Mouse (Mus musculus): ENCODE measurements around the gene Celf5. TPM values are rescaled to one million over a fixed set of nuclear protein-coding genes. Genes with fewer than 3 reads are reported as not detected.
"Not testable (repeated sequence)": the region's sequence is repeated elsewhere in the genome, so short reads cannot be mapped to it uniquely, and the experiment has no call there.

The Celf5 gene
- polyA plus RNA-seq, 1 experiment from 2014 or later = 5.6 TPM

DNA sequence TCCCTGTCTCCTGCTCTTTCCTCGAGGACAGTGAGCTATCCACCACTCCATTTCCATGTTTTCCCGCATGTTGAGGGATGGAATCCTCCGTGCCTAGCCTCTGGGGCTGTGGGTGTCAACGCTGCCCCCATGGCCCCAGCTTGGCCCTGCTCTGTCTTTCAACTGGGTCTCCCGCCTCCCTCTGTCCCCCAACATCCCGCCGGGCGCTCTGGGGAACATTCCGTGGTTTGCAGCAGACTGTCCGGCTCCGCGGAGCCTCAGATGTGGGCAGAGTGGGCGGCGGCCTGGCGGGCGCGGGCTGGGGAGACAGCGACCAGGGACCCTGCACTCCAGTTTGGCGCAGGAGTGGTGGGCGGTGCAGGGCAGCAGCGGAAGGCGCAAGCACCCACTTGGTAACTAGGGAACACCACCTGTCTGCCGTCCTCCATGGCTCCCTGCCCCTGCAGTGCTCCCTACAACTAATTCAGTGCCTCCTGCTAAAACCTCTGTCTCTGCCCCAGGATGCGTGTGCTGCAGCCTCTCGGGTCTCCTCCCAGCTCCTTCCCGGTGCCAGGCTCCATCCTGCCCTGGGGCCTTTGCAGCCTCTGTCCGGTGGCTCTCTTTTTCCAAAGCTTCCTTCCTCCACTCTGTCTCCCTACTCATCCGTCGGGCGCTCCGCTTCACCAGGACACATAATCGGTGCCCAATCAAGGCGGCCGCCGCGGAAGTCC, 30.1 kb downstream of the Celf5 start:
- Histone ChIP-seq H3K4me3 (peak overlapping the region; percentile 11), H3K4me1 (peaks cover 6% of the 10 kb centered on the region), H3K9me3 (no peaks in the 10 kb centered on the region), H3K27ac (no peak overlapping the region), H3K36me3 (replicated peaks) (no peaks in the 10 kb centered on the region), H3K27me3 (ENCODE audit: poor library complexity, severe bottlenecking) (peaks cover 73% of the 10 kb centered on the region)
- DNase-seq (ENCODE audit: extremely low spot score, low spot score) = no peak
- 10% methylated on average over 36 of the region's 36 CpGs for WGBS

DNA sequence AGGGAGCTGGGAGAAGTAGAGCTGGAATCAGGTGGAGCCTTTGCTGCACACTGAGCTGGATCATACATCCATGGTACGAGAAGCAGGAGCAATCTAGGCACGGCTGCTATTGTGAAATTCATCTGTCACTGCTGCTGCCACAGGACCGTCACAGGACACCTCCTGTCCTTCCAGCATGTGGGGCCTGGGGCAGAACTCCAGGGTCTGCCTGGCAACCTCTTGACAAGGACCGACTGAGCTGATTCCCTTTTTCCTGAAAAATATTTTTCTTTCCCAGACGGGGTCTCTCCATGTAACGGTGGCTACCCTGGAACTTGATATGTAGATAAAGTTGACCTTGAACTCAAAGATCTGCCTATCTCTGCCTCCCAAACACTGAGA, 31.2 kb downstream of the Celf5 start:
- Histone ChIP-seq H3K9me3 (no peaks in the 10 kb centered on the region), H3K4me1 (peaks cover 6% of the 10 kb centered on the region), H3K27ac (no peak overlapping the region), H3K4me3 (no peak overlapping the region), H3K27me3 (ENCODE audit: poor library complexity, severe bottlenecking) (peaks cover 62% of the 10 kb centered on the region), H3K36me3 (replicated peaks) (no peaks in the 10 kb centered on the region)
- WGBS = 74% methylated on average over 6 of the region's 6 CpGs
- no peak for DNase-seq (ENCODE audit: extremely low spot score, low spot score)

DNA sequence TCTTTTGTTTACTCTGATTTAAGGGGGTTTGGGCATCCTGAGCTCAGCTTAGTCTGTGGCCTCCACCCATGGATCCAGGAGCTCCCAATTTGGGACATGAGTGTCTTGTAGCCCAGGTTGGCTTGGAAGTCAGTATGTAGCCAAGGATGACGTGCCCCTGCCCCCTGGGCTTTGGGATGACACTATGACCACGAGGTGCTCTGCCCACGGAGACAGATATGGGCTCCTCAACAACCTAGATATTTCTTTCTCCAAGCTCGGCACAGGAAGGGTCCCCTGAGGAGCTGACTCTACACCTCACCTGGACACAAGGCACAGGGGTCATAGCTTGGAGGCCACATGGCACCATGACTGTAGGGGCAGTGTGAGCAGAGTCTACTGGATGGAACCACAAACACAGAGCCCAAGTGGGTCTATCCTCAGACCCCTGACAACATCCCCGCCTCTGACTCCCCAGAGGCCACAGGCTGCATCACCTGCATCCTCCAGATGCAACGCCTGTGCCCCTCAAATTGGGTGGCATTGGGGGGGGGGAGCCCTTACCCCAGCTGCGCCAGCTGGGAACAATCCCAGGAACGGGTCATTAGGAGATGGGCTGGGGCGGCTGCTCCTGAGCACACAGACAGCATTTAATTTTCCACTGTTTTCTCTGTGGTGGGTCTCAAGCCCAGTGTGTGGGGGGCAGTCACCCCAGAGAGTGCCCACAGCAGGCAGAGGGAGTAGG, 31.7 kb downstream of the Celf5 start:
- Histone ChIP-seq H3K9me3 (no peaks in the 10 kb centered on the region), H3K4me3 (no peak overlapping the region), H3K36me3 (replicated peaks) (no peaks in the 10 kb centered on the region), H3K27me3 (ENCODE audit: poor library complexity, severe bottlenecking) (peaks cover 57% of the 10 kb centered on the region), H3K4me1 (peaks cover 6% of the 10 kb centered on the region), H3K27ac (no peak overlapping the region)
- 71% methylated on average over 9 of the region's 9 CpGs for WGBS
- no peak for DNase-seq (ENCODE audit: extremely low spot score, low spot score)

DNA sequence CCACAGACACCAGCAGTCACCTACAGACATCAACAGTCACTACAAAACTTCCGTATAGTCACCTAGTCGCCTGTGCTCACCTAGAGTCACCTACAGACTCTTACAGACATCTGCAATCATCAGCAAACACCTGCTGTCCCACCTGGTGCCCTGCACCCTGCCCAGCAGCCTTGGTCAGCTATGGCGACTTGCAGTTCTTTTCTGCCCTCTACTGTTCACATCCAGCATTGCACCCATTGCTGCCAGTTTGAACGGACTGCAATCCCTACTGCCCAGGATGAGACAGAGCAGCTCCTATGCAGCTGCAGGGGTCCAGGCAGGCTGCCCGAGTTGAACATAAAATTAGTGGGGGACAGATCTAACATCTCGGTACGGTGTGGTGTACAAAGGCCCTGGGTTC, 32.4 kb downstream of the Celf5 start:
- Histone ChIP-seq H3K27me3 (ENCODE audit: poor library complexity, severe bottlenecking) (peaks cover 50% of the 10 kb centered on the region), H3K36me3 (replicated peaks) (no peaks in the 10 kb centered on the region), H3K9me3 (no peaks in the 10 kb centered on the region), H3K4me3 (no peak overlapping the region), H3K27ac (no peak overlapping the region), H3K4me1 (peaks cover 6% of the 10 kb centered on the region)
- WGBS = 1% methylated on average over 7 of the region's 7 CpGs
- DNase-seq (ENCODE audit: extremely low spot score, low spot score) = peak; percentile 85

DNA sequence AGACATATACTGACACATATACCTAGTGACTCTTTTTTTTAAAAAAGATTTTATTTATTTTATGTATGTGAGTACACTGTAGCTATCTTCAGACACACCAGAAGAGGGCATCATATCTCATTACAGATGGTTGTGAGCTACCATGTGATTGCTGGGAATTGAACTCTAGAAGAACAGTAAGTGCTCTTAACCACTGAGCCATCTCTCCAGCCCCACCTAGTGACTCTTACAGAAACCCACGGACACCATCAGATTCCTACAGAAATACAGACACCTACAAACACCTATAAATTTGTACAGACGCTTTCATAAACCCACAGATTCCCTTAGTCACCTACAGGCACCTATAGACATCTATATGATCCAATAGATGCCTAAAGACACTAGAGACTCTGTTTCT, 37.0 kb downstream of the Celf5 start:
- not testable (repeated sequence) for H3K4me1 ChIP-seq; H3K27me3 ChIP-seq (ENCODE audit: poor library complexity, severe bottlenecking); H3K36me3 ChIP-seq (replicated peaks); DNase-seq (ENCODE audit: extremely low spot score, low spot score); H3K9me3 ChIP-seq; H3K27ac ChIP-seq; H3K4me3 ChIP-seq
- 48% methylated on average over 2 of the region's 2 CpGs for WGBS

DNA sequence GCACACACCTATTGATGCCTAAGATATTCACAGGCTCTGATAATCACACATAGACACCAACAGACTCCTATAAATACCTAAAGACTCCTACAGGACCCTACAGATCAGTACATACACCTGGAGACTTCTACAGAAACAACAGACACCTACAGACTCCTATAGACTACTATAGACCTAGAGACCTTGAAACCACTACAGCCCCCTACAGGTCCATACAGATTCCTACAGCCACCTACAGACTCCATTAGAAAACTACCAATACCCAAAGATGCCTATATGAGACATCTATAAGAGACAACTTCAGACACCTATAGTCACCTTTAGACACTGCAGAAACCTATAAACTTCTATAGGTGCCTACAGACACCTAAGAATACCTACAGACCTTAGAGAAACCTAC, 41.5 kb downstream of the Celf5 start:
- Histone ChIP-seq H3K9me3 (no peaks in the 10 kb centered on the region), H3K27ac (no peak overlapping the region), H3K36me3 (replicated peaks) (no peaks in the 10 kb centered on the region), H3K4me1 (no peaks in the 10 kb centered on the region), H3K27me3 (ENCODE audit: poor library complexity, severe bottlenecking) (0 out of 2 replicates have a peak, but pooled peaks cover 5% of the 10 kb centered on the region), H3K4me3 (no peak overlapping the region)
- DNase-seq (ENCODE audit: extremely low spot score, low spot score) = no peak

DNA sequence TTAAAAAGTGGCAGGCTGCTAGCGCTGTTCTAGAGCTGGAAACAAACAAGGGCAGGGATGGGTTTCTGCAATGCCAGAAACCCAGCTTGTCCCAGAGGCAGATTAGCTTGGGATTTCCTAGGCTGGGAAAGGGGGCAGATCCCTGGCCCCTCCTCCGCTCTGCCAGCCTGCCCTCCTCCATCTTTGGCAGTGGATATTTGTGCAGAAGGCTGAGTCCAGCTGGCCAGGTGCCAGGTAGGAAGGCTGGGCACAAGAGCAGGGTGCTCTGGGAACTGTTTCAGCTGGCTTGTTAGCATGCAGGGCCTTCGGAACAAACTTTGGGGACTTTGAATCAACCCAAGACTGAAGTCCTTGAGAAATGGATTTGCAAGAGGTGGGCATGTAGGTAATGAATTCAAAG, 47.1 kb downstream of the Celf5 start:
- Histone ChIP-seq H3K4me1 (peaks cover 30% of the 10 kb centered on the region), H3K4me3 (no peak overlapping the region), H3K27me3 (ENCODE audit: poor library complexity, severe bottlenecking) (peaks cover 51% of the 10 kb centered on the region), H3K9me3 (no peaks in the 10 kb centered on the region), H3K27ac (no peak overlapping the region), H3K36me3 (replicated peaks) (no peaks in the 10 kb centered on the region)
- 82% methylated on average over 3 of the region's 3 CpGs for WGBS
- DNase-seq (ENCODE audit: extremely low spot score, low spot score) = no peak

DNA sequence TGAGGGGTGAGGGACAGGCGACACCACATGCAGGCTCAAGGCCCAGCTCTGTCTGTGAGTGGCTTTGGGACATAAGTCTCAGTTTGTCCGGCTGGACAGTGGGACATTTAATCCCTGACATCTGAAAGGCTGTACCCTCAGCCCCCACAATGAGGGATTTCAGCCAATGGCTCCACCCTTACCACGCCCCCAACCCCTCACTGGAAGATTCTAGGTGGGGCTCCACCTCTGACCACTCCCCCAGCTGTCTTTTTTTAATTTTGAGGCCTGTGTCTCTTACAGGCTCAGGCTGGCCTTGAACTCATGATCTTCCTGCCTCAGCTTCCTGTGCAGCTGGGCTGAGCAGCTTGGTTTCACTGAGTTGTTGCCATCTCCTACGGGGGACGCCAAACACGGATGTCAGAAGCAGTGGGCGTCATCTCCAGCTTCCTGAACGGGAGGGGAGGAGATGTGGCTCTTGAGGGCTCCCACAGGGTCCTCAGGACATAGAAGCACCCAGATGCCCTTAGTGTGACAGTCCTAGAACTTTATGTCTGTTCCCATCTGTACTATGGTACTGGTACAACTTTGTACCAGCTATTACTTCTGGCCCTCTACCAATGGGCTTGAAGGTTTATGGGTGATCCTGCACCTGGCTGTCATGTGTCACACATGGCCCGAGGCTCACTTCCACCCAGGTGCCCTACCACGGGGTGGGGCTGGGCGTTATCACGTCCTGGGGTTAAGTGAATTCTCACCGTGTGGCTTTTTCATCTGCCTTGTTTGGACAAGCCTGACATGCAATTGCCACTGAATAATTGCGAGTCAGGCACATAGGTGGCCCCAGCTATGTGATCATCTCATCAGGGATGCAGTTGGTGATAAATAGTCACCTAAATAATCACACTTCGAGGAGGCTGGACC, 47.9 kb downstream of the Celf5 start:
- peaks cover 53% of the 10 kb centered on the region for H3K27me3 ChIP-seq (ENCODE audit: poor library complexity, severe bottlenecking)
- H3K9me3 ChIP-seq = no peaks in the 10 kb centered on the region
- no peak overlapping the region for H3K27ac ChIP-seq
- H3K4me3 ChIP-seq = no peak overlapping the region
- no peaks in the 10 kb centered on the region for H3K36me3 ChIP-seq (replicated peaks)
- peak; percentile 14 for DNase-seq (ENCODE audit: extremely low spot score, low spot score)
- peaks cover 37% of the 10 kb centered on the region for H3K4me1 ChIP-seq
- 70% methylated on average over 15 of the region's 15 CpGs for WGBS

DNA sequence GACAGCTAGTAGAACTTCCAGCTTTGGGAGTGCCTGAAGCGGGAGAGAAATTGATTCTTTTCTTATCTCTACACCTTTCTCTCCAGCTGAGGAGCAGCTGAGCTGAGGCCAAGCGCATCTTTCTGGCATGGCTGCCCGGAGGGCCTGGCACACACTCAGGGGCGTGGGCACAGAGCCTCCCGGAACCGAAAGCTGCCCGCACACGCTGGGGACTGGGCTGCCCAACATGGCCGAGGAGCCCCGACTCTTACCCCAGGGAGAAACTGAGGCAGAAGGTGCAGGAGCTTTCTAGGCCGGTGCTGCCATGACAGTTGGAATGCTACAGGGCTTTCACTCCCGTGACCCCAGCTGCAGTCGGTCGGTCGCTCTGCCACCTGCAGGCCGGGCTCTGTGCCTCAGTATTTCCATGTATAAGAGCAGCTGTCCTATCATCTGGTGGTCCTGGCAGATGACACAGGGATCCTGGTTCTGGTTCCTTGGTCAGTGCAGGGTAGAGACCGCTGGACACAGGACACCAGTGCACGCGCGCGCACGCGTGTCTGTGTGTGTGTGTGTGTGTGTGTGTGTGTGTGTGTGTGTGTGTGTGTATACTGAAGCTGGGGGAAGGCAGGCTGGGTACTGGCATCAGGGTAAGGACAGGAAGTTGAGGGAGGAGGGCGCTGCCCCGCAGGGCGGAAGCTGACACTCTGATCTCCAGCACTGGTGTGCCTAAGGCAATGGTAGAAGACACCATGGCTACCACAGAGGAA, 48.8 kb downstream of the Celf5 start:
- peak; percentile 14 for DNase-seq (ENCODE audit: extremely low spot score, low spot score)
- WGBS = 80% methylated on average over 26 of the region's 26 CpGs

DNA sequence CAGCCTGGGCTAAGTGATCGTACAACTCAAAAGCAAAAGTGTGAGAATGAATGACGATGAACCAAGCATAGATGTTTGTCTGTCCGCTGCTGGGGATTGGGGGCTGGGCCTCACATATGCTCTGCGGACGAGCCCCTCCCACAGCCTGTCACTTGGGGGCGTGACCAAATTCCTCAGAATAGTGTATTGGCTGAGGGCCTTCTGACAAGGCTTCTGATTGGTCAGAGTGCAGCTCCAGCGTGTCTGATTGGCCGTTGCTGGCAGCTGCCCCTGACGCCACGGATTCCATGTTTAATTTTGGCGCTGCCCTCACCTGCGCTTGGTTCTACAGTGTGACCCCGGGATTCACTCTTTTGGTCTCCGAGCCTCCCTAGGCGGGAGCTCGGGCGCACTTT, 49.6 kb downstream of the Celf5 start:
- peak; percentile 78 for DNase-seq (ENCODE audit: extremely low spot score, low spot score)
- 6% methylated on average over 17 of the region's 17 CpGs for WGBS
- peak overlapping the region; percentile 39 for H3K4me3 ChIP-seq
- H3K4me1 ChIP-seq = peaks cover 42% of the 10 kb centered on the region
- peaks cover 70% of the 10 kb centered on the region for H3K27me3 ChIP-seq (ENCODE audit: poor library complexity, severe bottlenecking)
- no peaks in the 10 kb centered on the region for H3K9me3 ChIP-seq
- peak overlapping the region; percentile 73 for H3K27ac ChIP-seq
- H3K36me3 ChIP-seq (replicated peaks) = no peaks in the 10 kb centered on the region

More for the DNA sequence above, 48.8 kb downstream of the Celf5 start:
- peaks cover 42% of the 10 kb centered on the region for H3K4me1 ChIP-seq
- H3K36me3 ChIP-seq (replicated peaks) = no peaks in the 10 kb centered on the region
- no peaks in the 10 kb centered on the region for H3K9me3 ChIP-seq
- H3K27ac ChIP-seq = peak overlapping the region; percentile 73; the same call in 1 of the 2 replicates
- peaks cover 62% of the 10 kb centered on the region for H3K27me3 ChIP-seq (ENCODE audit: poor library complexity, severe bottlenecking)
- H3K4me3 ChIP-seq = peak overlapping the region; percentile 39; the same call in 1 of the 2 replicates

DNA sequence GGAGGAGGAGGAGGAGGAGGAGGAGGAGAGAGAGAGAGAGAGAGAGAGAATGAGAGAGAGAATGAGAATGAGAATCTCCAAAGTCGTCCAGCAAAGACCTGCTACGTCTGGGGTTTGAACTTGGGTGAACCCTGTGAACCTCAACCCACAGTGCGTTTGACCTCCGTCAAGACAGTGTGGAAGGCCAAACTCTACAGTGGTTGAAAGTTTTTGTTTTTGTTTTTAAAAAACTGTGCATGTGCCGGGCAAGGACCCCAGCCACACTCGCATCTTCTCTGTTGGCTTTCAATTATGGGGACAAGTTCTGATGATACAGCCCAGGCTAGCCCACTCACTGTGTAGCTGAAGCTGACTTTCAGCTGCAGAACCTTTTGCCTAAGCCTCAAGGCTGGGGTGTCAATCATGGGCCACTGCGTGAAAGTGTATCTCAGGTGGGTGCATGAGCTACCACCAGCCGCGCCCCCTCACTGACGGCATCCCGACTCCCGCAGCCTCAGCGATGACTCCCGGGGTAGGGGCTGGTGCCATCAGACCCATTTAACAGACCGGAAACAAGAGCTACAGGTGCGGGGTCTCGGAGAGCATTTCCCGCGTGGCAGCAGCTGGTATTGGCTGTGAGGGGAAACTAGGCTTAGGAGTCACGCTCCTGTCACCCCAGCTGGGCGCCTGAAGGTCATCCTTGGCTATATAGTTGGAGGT, 50.2 kb downstream of the Celf5 start:
- no peaks in the 10 kb centered on the region for H3K9me3 ChIP-seq
- H3K27ac ChIP-seq = no peak overlapping the region
- WGBS = 67% methylated on average over 21 of the region's 21 CpGs
- no peaks in the 10 kb centered on the region for H3K36me3 ChIP-seq (replicated peaks)
- peaks cover 43% of the 10 kb centered on the region for H3K4me1 ChIP-seq
- peaks cover 76% of the 10 kb centered on the region for H3K27me3 ChIP-seq (ENCODE audit: poor library complexity, severe bottlenecking)
- peak overlapping the region; percentile 39; the same call in 1 of the 2 replicates for H3K4me3 ChIP-seq
- DNase-seq (ENCODE audit: extremely low spot score, low spot score) = no peak

All from forebrain, embryonic 10.5 days (tissue).